Mouse (Mus musculus) forebrain, embryonic 10.5 days (tissue): ENCODE data around the gene Pus3. TPM values are rescaled to one million over a fixed set of nuclear protein-coding genes. Genes with fewer than 3 reads are reported as not detected.

Experiments
- DNase-seq: peaks from one replicate; pipeline ENCODE4 v3.0.0-alpha.2; 2017; ENCODE audit warnings: low spot score; ENCODE audit errors: extremely low spot score
- H3K27ac ChIP-seq: fragments of 300-500 bp; sonication (generic); 2 replicates; pipeline ENCODE4 v1.5.1; 2016; ENCODE audit warnings: mild to moderate bottlenecking
- H3K27me3 ChIP-seq: fragments of 300-500 bp; sonication (generic); 2 replicates; pipeline ENCODE4 v1.6.1; 2016; ENCODE audit warnings: mild to moderate bottlenecking; ENCODE audit not compliant: poor library complexity, severe bottlenecking
- H3K36me3 ChIP-seq: fragments of 300-500 bp; sonication (generic); replicated peaks from 2 replicates; pipeline ENCODE4 v1.6.1; 2016; ENCODE audit warnings: mild to moderate bottlenecking, moderate library complexity
- H3K4me1 ChIP-seq: fragments of 300-500 bp; sonication (generic); 2 replicates; pipeline ENCODE4 v1.6.1; 2016
- H3K4me3 ChIP-seq: fragments of 300-500 bp; sonication (generic); 2 replicates; pipeline ENCODE4 v1.5.1; 2016; ENCODE audit warnings: mild to moderate bottlenecking, moderate library complexity
- H3K9me3 ChIP-seq: fragments of 300-500 bp; sonication (generic); 2 replicates; pipeline ENCODE4 v1.6.1; 2016; ENCODE audit warnings: mild to moderate bottlenecking, moderate library complexity
- WGBS: fragments of 180-500 bp; shearing (Covaris S2); methylation state at CpG from one replicate; pipeline ENCODE4 v1.1.7; 2016; 5-methylcytosine and 5-hydroxymethylcytosine counted together
- polyA plus RNA-seq: library from polyadenylated mRNA; unstranded; fragments of >200 nt; fragmentation: Nextera tagmentation; extraction: Ambion mirVana; gene quantifications from 2 replicates; pipeline ENCODE4 v1.2.1, GENCODE M21; 2016

Pus3 gene
- polyA plus RNA-seq, 1 experiment from 2014 or later: 22.9 TPM

DNA sequence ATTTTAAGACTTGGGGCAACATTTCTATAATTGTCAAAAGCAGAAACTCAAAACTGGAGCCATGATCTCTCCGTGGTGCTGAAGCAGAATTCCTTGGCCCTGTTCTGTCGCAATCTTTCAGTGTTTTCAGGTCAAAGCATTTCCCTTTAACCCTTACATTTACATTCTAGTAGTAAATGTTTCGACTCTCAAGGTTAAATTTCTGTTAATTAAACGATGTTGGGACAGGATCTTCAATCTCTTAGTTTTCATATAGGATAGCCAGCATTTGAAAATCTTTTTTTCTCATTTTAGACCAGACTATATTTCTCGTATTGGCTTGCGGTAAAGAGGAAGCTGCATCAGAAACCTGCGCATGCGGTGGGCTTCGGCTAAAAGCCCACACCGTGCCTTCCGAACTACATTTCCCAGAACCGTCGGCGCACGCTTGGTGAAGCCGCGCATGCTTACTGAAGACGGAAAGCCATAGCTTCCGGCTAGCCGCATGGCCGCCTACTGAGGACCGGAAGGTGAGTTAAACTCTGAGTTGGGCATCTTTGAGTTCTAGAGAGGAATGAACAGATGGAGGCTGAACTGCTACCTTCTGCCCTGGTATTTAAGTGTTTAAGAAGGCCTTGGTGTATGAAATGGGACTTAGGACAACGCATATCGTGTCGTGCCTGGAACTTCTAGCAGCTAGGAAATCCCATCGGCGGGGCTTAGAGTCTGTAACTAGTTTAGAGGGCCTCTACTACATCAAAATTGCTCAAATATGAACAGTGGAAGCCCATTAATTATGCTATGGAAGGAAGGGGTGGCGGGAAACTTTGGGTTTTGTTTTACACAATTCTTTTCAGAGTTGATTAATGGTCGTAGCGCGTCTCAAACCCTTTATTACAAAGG lies 855 bp downstream of the Pus3 start:
- H3K36me3 ChIP-seq: peaks cover 38% of the 10 kb centered on the region
- no peaks in the 10 kb centered on the region for H3K9me3 ChIP-seq
- DNase-seq: peak; percentile 89
- peak overlapping the region; percentile 72 for H3K4me3 ChIP-seq
- H3K27ac ChIP-seq: peak overlapping the region; percentile 87
- H3K27me3 ChIP-seq: peaks cover 19% of the 10 kb centered on the region
- peaks cover 24% of the 10 kb centered on the region for H3K4me1 ChIP-seq
- 2% methylated on average over 31 of the region's 31 CpGs for WGBS

DNA sequence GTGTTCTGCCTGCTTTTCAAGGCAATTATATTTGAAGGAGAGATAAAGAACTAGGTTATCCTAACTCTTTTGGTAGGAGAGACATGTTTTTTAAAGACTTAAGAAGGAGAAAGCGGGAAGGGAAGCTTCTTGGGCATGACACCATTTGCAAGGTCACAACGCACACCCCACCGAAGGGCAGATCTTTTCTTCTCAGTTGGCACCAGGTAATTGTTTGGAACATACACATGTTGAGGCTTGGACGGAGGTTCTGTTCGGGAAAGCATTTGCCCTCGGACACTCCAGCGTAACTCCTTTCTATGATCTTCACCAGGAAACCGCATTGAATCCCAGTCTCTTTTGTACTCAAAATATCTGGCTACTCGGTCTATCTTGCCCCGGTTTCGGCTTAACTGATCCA lies 2.7 kb downstream of the Pus3 start:
- WGBS: 95% methylated on average over 11 of the region's 11 CpGs
- Histone ChIP-seq H3K36me3 (peaks cover 57% of the 10 kb centered on the region), H3K4me3 (no peak overlapping the region)

DNA sequence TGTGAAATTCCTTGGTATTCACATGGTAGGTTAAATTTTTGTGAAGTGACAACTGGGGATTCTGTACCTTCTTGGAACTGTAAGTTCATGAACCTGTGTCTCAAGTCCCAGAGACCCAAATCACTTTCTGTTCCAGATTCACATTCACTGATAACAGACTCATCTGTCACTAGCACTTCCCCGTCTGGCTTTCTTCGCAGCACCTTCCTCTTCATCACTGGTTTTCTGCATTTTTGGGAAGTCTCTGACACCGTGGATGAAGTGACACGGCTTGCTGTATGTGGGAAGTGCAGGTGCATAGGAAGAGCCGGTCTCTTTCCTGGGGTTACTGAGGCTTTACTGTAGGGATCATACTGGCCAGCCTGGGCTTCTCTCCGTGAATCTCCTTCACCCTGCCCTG lies 3.2 kb downstream of the Pus3 start:
- Histone ChIP-seq H3K36me3 (peaks cover 62% of the 10 kb centered on the region), H3K27ac (no peak overlapping the region), H3K4me1 (peaks cover 24% of the 10 kb centered on the region), H3K4me3 (no peak overlapping the region), H3K27me3 (peaks cover 15% of the 10 kb centered on the region), H3K9me3 (no peaks in the 10 kb centered on the region)
- DNase-seq: no peak
- 91% methylated on average over 6 of the region's 6 CpGs for WGBS

More for the DNA sequence above, 2.7 kb downstream of the Pus3 start:
- Histone ChIP-seq H3K27me3 (peaks cover 19% of the 10 kb centered on the region), H3K27ac (no peak overlapping the region), H3K4me1 (peaks cover 24% of the 10 kb centered on the region), H3K9me3 (no peaks in the 10 kb centered on the region)
- DNase-seq: no peak

DNA sequence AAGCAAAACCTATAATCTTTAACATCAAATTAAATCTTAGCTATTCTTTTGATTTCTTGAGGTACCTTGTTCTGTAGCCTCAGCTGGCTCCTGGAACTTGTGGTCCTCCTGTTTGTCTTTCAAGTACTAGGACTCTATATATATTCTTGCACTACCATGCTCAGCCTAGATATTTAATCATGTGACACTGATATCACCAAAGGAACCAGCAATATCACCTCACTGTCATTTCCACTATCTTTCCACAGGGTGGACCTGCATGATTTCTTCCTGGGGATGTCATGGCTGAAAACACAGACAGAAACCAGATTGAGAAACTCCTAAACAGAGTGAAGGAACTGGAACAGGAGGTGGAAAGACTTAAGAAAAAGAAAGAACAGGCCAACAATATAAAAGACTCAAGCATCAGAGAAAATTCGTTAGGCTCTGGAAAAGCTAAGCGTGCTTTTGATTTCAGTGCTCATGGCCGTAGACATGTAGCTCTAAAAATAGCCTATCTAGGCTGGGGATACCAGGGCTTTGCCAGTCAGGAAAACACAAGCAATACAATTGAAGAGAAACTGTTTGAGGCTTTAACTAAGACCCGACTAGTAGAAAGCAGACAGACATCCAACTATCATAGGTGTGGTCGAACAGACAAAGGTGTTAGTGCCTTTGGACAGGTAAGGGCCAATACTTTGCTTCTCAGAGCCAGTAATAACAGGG lies 6.3 kb downstream of the Pus3 start:
- H3K27ac ChIP-seq: no peak overlapping the region
- H3K36me3 ChIP-seq: peaks cover 79% of the 10 kb centered on the region
- WGBS: 94% methylated on average over 5 of the region's 5 CpGs

DNA sequence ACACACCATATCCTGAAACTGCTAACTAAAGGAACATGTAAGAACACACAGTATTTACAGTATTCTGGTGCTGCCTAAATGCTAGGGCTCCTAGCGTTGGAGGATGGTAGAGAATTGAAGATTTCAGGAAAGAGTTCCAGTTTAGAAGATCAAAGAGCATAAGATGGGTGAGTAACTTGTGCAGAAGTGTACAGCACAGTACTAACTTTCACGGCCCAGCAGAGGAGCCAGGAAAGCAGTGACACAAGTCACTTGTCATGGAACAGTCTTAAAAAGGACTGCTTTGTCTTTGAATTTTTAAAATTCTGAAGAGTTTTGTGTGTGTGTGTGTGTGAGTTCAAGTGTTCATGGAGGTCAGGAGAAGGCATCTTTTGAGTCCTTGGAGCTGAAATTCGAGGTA lies 9.6 kb downstream of the Pus3 start:
- Histone ChIP-seq H3K36me3 (peaks cover 52% of the 10 kb centered on the region), H3K27ac (no peak overlapping the region), H3K27me3 (no peaks in the 10 kb centered on the region), H3K9me3 (no peaks in the 10 kb centered on the region), H3K4me3 (peak overlapping the region; percentile 83; the same call in 1 of the 2 replicates), H3K4me1 (peaks cover 23% of the 10 kb centered on the region)
- WGBS: 82% methylated on average over 3 of the region's 3 CpGs
- no peak for DNase-seq

More for the DNA sequence above, 6.3 kb downstream of the Pus3 start:
- Histone ChIP-seq H3K9me3 (no peaks in the 10 kb centered on the region), H3K4me1 (peaks cover 27% of the 10 kb centered on the region), H3K4me3 (no peak overlapping the region), H3K27me3 (no peaks in the 10 kb centered on the region)
- DNase-seq: no peak

DNA sequence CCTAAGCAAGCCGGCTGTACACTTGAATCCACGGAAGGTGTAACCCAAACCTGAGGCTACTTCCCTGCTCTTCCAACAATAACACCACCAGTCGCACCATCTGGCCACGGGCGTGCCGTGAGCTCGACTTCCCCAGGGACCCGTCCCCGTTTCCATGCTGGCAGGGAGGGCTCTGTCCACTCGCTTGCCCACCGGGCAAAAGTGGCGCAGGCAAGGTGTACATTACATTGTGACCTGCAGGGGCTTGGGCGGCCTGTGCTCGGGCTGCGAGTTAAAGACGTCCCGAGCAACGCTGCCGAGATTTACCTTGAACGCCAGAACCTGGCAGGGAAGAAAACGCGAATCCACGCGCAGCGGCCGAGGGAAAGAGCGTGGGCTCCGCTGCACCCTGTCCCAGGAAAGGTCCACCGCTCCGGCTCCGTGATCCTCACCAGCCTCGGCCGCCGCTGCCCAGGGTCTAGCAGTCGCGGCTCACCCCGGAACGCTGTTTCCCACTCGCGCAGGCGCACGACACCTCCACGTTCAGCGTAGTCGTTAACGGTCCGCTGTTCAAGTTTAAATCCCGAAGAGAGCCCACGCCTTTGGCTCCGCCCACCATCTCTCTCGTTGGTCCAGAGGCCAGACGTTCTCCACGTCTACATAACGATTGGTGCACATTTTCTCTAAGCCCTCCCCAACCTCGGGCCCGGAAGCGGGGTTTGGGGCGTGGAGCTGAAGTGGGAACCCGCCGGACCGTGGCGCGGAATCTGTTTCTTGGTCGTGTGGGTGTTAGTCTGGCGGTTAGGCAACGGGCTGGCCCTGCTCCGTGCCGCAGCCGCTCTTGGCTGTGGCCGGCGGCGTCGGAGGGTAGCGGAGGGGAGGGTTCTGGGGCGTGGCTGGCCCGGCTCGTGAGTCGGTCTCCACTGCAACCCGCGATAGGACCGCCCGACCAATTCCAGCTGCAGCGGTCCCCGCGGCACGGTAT lies 11.5 kb downstream of the Pus3 start, which contains the start of the genes Pate2 and Hyls1:
Gene Pate2, plus strand, starts transcription at position 714 of the 964 bp plus-strand sequence.
Gene Hyls1, minus strand, starts transcription at position 828 of the 964 bp plus-strand sequence.
- peak; percentile 92 for DNase-seq
- under 1% methylated on average over 86 of the region's 86 CpGs for WGBS

DNA sequence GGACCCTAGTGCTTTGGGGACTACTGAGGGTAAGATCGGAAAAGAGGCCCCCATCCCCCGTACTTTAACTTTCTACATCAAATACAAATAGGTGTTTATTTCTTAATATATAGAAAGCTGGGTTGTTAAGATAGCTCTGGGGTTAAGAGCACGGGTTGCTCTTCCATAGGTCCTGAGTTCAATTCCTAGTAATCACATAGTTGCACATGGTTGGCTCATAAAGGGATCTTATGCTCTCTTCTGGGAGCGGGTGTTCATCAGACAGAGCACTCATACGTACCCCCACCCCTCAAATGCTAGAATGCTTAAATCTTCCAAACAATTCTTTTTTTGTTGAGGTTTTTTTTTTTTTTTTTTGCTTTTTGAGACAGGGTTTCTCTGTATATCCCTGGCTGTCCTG lies 12.3 kb downstream of the Pus3 start:
- H3K9me3 ChIP-seq: no peaks in the 10 kb centered on the region
- H3K27me3 ChIP-seq: peaks cover 22% of the 10 kb centered on the region
- peak overlapping the region; percentile 96 for H3K27ac ChIP-seq
- no peak for DNase-seq
- peaks cover 31% of the 10 kb centered on the region for H3K4me1 ChIP-seq
- H3K36me3 ChIP-seq: peaks cover 27% of the 10 kb centered on the region
- 17% methylated on average over 5 of the region's 5 CpGs for WGBS
- peak overlapping the region; percentile 83 for H3K4me3 ChIP-seq

More for the DNA sequence above, 11.5 kb downstream of the Pus3 start, which contains the start of the genes Pate2 and Hyls1:
- no peaks in the 10 kb centered on the region for H3K9me3 ChIP-seq
- H3K27ac ChIP-seq: peak within 1 kb of the TSS; percentile 96
- peaks cover 14% of the 10 kb centered on the region for H3K27me3 ChIP-seq
- peaks cover 31% of the 10 kb centered on the region for H3K4me1 ChIP-seq
- peaks cover 35% of the 10 kb centered on the region for H3K36me3 ChIP-seq
- H3K4me3 ChIP-seq: peak within 1 kb of the TSS; percentile 83

DNA sequence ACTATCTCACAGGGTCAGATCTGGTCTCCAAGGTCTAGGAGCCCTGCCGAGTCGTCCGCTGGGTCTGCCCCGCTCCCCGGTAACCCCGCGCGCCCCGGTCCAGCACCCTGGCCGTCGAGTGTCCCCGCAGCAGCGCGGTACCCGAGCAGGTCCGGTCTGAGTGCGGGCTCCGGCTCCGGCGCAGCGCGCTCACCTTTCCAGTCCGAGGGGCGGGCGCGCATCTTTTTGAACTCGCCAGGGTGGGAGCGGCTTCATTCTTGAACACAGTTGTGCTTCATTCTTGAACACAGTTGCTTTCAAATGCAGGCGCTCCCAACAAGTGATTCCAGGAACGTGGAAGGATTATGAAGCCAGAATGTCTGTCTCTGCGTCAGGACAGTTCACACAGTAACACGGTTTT lies 16.0 kb downstream of the Pus3 start:
- Histone ChIP-seq H3K36me3 (no peaks in the 10 kb centered on the region), H3K4me3 (peak overlapping the region; percentile 48), H3K4me1 (peaks cover 14% of the 10 kb centered on the region), H3K27ac (no peak overlapping the region), H3K9me3 (no peaks in the 10 kb centered on the region), H3K27me3 (peaks cover 30% of the 10 kb centered on the region)
- peak; percentile 24 for DNase-seq
- 3% methylated on average over 32 of the region's 32 CpGs for WGBS

DNA sequence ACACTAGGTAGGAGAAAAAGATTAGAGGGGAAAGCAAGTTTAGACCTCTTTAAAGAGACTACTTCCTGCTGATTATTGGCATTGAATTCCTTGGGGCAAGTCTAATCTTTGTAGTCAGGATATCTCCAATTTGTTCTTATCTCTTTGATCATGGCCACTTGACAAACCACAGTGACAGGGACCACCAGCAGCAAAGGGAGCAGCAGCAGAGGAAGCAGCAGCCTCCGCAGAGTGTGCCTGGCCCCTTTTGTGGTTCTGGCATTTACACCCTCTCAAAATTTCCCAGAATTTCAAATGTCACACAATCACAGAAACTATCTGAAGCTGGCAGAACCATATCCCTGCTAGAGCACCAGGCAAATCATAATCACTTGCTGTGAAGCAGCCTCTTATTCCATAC lies 29.3 kb downstream of the Pus3 start:
- 52% methylated on average over 1 of the region's 1 CpGs for WGBS
- Histone ChIP-seq H3K4me3 (no peak overlapping the region), H3K27ac (no peak overlapping the region), H3K36me3 (no peaks in the 10 kb centered on the region), H3K4me1 (no peaks in the 10 kb centered on the region), H3K9me3 (no peaks in the 10 kb centered on the region), H3K27me3 (no peaks in the 10 kb centered on the region)
- DNase-seq: no peak

DNA sequence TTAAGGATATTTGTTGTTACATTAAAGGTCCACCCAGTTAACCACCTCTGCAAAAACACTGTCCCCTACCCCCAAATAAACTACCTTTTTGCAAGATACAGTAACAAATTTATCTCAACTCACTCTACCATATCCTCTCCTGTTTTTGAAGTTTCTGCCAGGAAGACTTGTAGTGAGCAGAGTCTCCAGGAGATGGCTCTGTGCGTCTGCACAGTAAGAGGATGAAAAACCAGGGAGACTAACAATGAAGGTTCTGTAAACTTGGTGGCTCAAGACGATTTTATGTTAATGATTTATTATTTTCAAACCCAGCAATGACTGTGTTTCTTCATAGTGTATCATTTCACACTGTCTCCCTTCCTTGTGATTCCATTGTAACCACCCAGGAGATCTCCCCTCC lies 34.5 kb downstream of the Pus3 start:
- no peak for DNase-seq

DNA sequence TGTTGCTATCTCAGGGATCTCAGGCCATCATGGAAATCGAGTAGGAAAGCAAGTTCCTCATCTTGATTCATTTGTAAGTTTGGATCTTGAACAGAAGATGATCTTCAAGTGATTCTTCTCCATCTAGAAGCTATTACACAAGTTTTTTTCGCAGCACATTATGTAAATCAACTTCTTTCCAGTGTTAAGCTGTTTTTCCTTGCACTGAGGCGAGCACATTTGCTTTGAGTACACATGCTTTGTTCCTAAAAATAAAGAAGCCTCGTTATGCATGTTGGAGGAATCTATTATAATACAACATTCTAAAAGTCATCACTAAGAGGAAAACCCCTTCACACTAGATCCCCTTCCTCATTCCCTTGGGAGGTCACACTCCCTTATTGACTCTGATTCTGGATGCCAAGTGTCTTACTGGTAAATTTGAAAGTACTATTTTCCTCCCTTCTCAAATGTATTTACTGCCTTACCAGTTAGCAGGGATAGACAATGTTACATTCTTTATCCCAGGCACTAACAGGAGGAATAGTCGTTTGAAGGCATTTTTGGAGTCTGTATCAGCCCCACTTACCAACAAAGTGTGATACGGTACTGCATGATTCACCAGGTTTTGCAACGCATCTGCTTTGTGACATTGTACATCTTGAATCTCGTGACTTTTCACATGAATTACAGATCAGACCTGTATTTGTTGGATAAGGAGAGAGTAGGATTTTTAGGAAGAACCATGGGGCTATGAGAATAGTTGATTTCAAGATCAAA lies 49.4 kb downstream of the Pus3 start:
- Histone ChIP-seq H3K4me1 (no peaks in the 10 kb centered on the region), H3K27ac (no peak overlapping the region), H3K27me3 (no peaks in the 10 kb centered on the region), H3K4me3 (no peak overlapping the region), H3K9me3 (peaks cover 5% of the 10 kb centered on the region; the same call in 1 of the 2 replicates), H3K36me3 (no peaks in the 10 kb centered on the region)
- DNase-seq: no peak
- 72% methylated on average over 8 of the region's 8 CpGs for WGBS

More for the DNA sequence above, 34.5 kb downstream of the Pus3 start:
- Histone ChIP-seq H3K9me3 (0 out of 2 replicates have a peak, but pooled peaks cover 3% of the 10 kb centered on the region), H3K36me3 (no peaks in the 10 kb centered on the region), H3K4me1 (no peaks in the 10 kb centered on the region), H3K27ac (no peak overlapping the region), H3K4me3 (no peak overlapping the region), H3K27me3 (no peaks in the 10 kb centered on the region)
- WGBS: 26% methylated on average over 2 of the region's 2 CpGs
